Mouse (Mus musculus): Measurements from ENCODE around the gene Ube2c. TPM values are rescaled to one million over a fixed set of nuclear protein-coding genes. Genes with fewer than 3 reads are reported as not detected.

The Ube2c gene
- polyA plus RNA-seq, 1 experiment = 94.0 TPM

- TF ChIP-seq POLR2A (IDR thresholded peaks at IDR 0.05; ENCODE audit: borderline replicate concordance, extremely low read depth, insufficient read depth, insufficient read length, poor library complexity, severe bottlenecking) (no peak), CTCF (IDR thresholded peaks at IDR 0.05; ENCODE audit: borderline replicate concordance, extremely low read depth, insufficient read depth, insufficient read length) (no peak)
- DNase-seq (ENCODE audit: low read depth) = no peak
These were observed 54.3 kb downstream of the Ube2c start for GRCm38 (mm10) chr2:164823969-164824368.

- DNase-seq (ENCODE audit: low read depth) = no peak
- TF ChIP-seq CTCF (IDR thresholded peaks at IDR 0.05; ENCODE audit: borderline replicate concordance, extremely low read depth, insufficient read depth, insufficient read length) (no peak), POLR2A (IDR thresholded peaks at IDR 0.05; ENCODE audit: borderline replicate concordance, extremely low read depth, insufficient read depth, insufficient read length, poor library complexity, severe bottlenecking) (no peak)
These were observed 55.8 kb downstream of the Ube2c start for GRCm38 (mm10) chr2:164825521-164825920.

- TF ChIP-seq POLR2A (IDR thresholded peaks at IDR 0.05; ENCODE audit: borderline replicate concordance, extremely low read depth, insufficient read depth, insufficient read length, poor library complexity, severe bottlenecking) = no peak
- TF ChIP-seq CTCF (IDR thresholded peaks at IDR 0.05; ENCODE audit: borderline replicate concordance, extremely low read depth, insufficient read depth, insufficient read length) = no peak
These were observed 57.6 kb downstream of the Ube2c start for GRCm38 (mm10) chr2:164827146-164827850.

More at GRCm38 (mm10) chr2:164827146-164827850, 57.6 kb downstream of the Ube2c start:
- no peak for DNase-seq (ENCODE audit: low read depth)

Other genes with a start within 250 kb of the Ube2c start
- 3.9 and 5.3 TPM in 2 replicates for gene Wfdc2, start 207.5 kb upstream of the Ube2c start, polyA plus RNA-seq (2012; rRNA removed)
- gene Spint3, start 196.4 kb upstream of the Ube2c start, polyA plus RNA-seq (2012; rRNA removed) = not detected in 2 replicates
- gene Wfdc6a, start 184.5 kb upstream of the Ube2c start, polyA plus RNA-seq (2012; rRNA removed) = not detected in 2 replicates
- not detected in 2 replicates for gene Eppin, start 176.3 kb upstream of the Ube2c start, polyA plus RNA-seq (2012; rRNA removed)
- gene Wfdc6b, start 156.4 kb upstream of the Ube2c start, polyA plus RNA-seq (2012; rRNA removed) = not detected in 2 replicates
- gene Wfdc8, start 156.3 kb upstream of the Ube2c start, polyA plus RNA-seq (2012; rRNA removed) = not detected in 2 replicates
- gene Wfdc16, start 131.1 kb upstream of the Ube2c start, polyA plus RNA-seq (2012; rRNA removed) = not detected in 2 replicates
- gene Wfdc10, start 113.9 kb upstream of the Ube2c start, polyA plus RNA-seq (2012; rRNA removed) = not detected in 2 replicates
- gene Wfdc9, start 113.3 kb upstream of the Ube2c start, polyA plus RNA-seq (2012; rRNA removed) = not detected in 2 replicates
- gene Wfdc11, start 95.8 kb upstream of the Ube2c start, polyA plus RNA-seq (2012; rRNA removed) = not detected in 2 replicates
- not detected in 2 replicates for gene Wfdc13, start 84.8 kb upstream of the Ube2c start, polyA plus RNA-seq (2012; rRNA removed)
- gene Spint4, start 71.4 kb upstream of the Ube2c start, polyA plus RNA-seq (2012; rRNA removed) = not detected in 2 replicates
- gene Spint5, start 54.6 kb upstream of the Ube2c start, polyA plus RNA-seq (2012; rRNA removed) = not detected in 2 replicates
- 0.94 and 1.4 TPM in 2 replicates for gene Wfdc3, start 24.0 kb upstream of the Ube2c start, polyA plus RNA-seq (2012; rRNA removed)
- gene Dnttip1, start 23.9 kb upstream of the Ube2c start, polyA plus RNA-seq (2012; rRNA removed) = 46.0 and 50.2 TPM in 2 replicates
- gene Tnnc2, start 10.1 kb downstream of the Ube2c start, polyA plus RNA-seq (2012; rRNA removed) = 1.7 TPM in 2 replicates
- gene Snx21, start 15.9 kb downstream of the Ube2c start, polyA plus RNA-seq (2012; rRNA removed) = 25.9 and 27.0 TPM in 2 replicates
- gene Acot8, start 35.0 kb downstream of the Ube2c start, polyA plus RNA-seq (2012; rRNA removed) = 29.7 and 41.1 TPM in 2 replicates
- 8.5 and 10.1 TPM in 2 replicates for gene Zswim3, start 35.2 kb downstream of the Ube2c start, polyA plus RNA-seq (2012; rRNA removed)
- gene Zswim1, start 52.8 kb downstream of the Ube2c start, polyA plus RNA-seq (2012; rRNA removed) = 12.1 and 17.6 TPM in 2 replicates
- not detected in 2 replicates for gene Spata25, start 58.6 kb downstream of the Ube2c start, polyA plus RNA-seq (2012; rRNA removed)
- gene Ctsa, start 63.0 kb downstream of the Ube2c start, polyA plus RNA-seq (2012; rRNA removed) = 125 and 165 TPM in 2 replicates
- gene Neurl2, start 63.6 kb downstream of the Ube2c start, polyA plus RNA-seq (2012; rRNA removed) = 5.1 and 7.0 TPM in 2 replicates
- 62.2 and 109 TPM in 2 replicates for gene Pltp, start 87.8 kb downstream of the Ube2c start, polyA plus RNA-seq (2012; rRNA removed)
- 55.5 and 60.1 TPM in 2 replicates for gene Pcif1, start 109.4 kb downstream of the Ube2c start, polyA plus RNA-seq (2012; rRNA removed)
- gene Zfp335, start 141.9 kb downstream of the Ube2c start, polyA plus RNA-seq (2012; rRNA removed) = 43.2 and 47.0 TPM in 2 replicates
- 19.5 and 32.8 TPM in 2 replicates for gene Mmp9, start 170.9 kb downstream of the Ube2c start, polyA plus RNA-seq (2012; rRNA removed)
- 80.5 and 110 TPM in 2 replicates for gene Slc12a5, start 190.9 kb downstream of the Ube2c start, polyA plus RNA-seq (2012; rRNA removed)

Data from brain, embryonic 14.5 days (tissue).